Comparison of ENCODE assay signal across 9 mouse cellular contexts in the genomic region with DNA sequence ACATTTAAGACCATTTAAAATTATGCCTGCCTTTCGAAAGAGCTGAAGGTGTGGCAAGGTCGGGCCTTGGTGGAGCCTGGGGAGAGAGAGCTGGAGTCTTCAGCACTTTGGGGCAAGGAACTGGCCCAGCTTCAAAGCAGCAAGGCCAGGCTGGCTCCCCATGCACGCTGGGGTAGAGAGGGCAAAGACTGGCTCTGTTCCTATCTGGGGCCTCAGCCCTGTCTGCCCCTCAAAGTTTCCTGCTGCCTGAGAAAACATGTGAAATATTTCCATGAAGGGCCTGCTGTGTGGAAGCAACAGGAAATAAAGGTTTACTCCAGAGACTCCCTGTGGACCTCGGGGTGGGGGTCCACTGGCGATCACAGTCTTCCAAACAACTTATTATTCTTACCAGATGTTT.
DNase-seq lines count a peak whose midpoint lies in the region; ATAC-seq and TF ChIP-seq lines count a peak whose summit lies in the region.
"Had no signal": no experiment of that assay in that cellular context is flagged by ENCODE, and none has a peak within 500 bp of the region (broad histone marks: within the 10 kb centered on the region; RNA-seq: fewer than 3 reads in every experiment).

No protein-coding gene starts in this region.

- no peak for TF ChIP-seq POLR2A in limb, embryonic 14.5 days (IDR thresholded peaks at IDR 0.05; ENCODE audit: borderline replicate concordance, extremely low read depth, insufficient read depth, insufficient read length)

- H3K27ac ChIP-seq in forebrain, embryonic 15.5 days (replicated peaks) = 0 out of 2 replicates have a peak overlapping the region, but pooled peaks have one; percentile 24
- H3K27ac ChIP-seq in forebrain, embryonic 13.5 days = no peak overlapping the region
- 0 out of 2 replicates have a peak overlapping the region, but pooled peaks have one; percentile 25 for H3K27ac ChIP-seq in liver, embryonic 11.5 days (ENCODE audit: low read depth, low read length)
- peak overlapping the region; percentile 84 for H3K27ac ChIP-seq in heart, embryonic 13.5 days (replicated peaks)
- peak overlapping the region; percentile 76 for H3K27ac ChIP-seq in limb, embryonic 14.5 days (replicated peaks; ENCODE audit: low read depth, low read length)

- no peaks in the 10 kb centered on the region for H3K36me3 ChIP-seq in forebrain, embryonic 15.5 days
- H3K36me3 ChIP-seq in forebrain, embryonic 13.5 days (ENCODE audit: poor library complexity, severe bottlenecking) = no peaks in the 10 kb centered on the region
- no peaks in the 10 kb centered on the region for H3K36me3 ChIP-seq in liver, embryonic 11.5 days (ENCODE audit: control insufficient read depth, insufficient read depth, low read length)
- H3K36me3 ChIP-seq in heart, embryonic 13.5 days = no peaks in the 10 kb centered on the region; the same call in 1 of the 2 replicates
- peaks cover 3% of the 10 kb centered on the region; the same call in 1 of the 2 replicates for H3K36me3 ChIP-seq in limb, embryonic 14.5 days (ENCODE audit: control insufficient read depth, insufficient read depth, low read length)

- H3K4me1 ChIP-seq in forebrain, embryonic 15.5 days = peaks cover 22% of the 10 kb centered on the region
- peaks cover 16% of the 10 kb centered on the region for H3K4me1 ChIP-seq in forebrain, embryonic 13.5 days
- peaks cover 12% of the 10 kb centered on the region; the same call in 1 of the 2 replicates for H3K4me1 ChIP-seq in liver, embryonic 11.5 days (replicated peaks; ENCODE audit: control insufficient read depth, insufficient read depth, low read length)
- peaks cover 70% of the 10 kb centered on the region for H3K4me1 ChIP-seq in heart, embryonic 13.5 days
- peaks cover 22% of the 10 kb centered on the region for H3K4me1 ChIP-seq in limb, embryonic 14.5 days (ENCODE audit: control insufficient read depth, insufficient read depth, low read length)

- no peak overlapping the region for H3K4me3 ChIP-seq in forebrain, embryonic 15.5 days
- no peak overlapping the region for H3K4me3 ChIP-seq in forebrain, embryonic 13.5 days
- no peak overlapping the region for H3K4me3 ChIP-seq in liver, embryonic 11.5 days (ENCODE audit: low read depth, low read length)
- no peak overlapping the region for H3K4me3 ChIP-seq in heart, embryonic 13.5 days
- no peak overlapping the region for H3K4me3 ChIP-seq in limb, embryonic 14.5 days (replicated peaks; ENCODE audit: low read length)
- H3K4me3 ChIP-seq: erythroblast, embryonic 14.5 days had no signal

- no peak for DNase-seq in liver, embryonic 11.5 days (ENCODE audit: low spot score)
- DNase-seq in liver = no peak
- DNase-seq in limb, embryonic 14.5 days (ENCODE audit: low spot score) = peak; percentile 22
- DNase-seq in testis, postnatal 10 days (ENCODE audit: low spot score) = no peak
- DNase-seq in spleen, postnatal 4 days (ENCODE audit: low spot score in 2 of 2) = no peak

- H3K27me3 ChIP-seq in forebrain, embryonic 15.5 days = no peaks in the 10 kb centered on the region
- no peaks in the 10 kb centered on the region for H3K27me3 ChIP-seq in forebrain, embryonic 13.5 days
- no peaks in the 10 kb centered on the region for H3K27me3 ChIP-seq in liver, embryonic 11.5 days (replicated peaks; ENCODE audit: control insufficient read depth, insufficient read depth, low read length)
- H3K27me3 ChIP-seq in heart, embryonic 13.5 days (replicated peaks) = no peaks in the 10 kb centered on the region
- no peaks in the 10 kb centered on the region for H3K27me3 ChIP-seq in limb, embryonic 14.5 days (ENCODE audit: control insufficient read depth, insufficient read depth, low read length)

- no peak overlapping the region for H3K9ac ChIP-seq in forebrain, embryonic 15.5 days (replicated peaks)
- H3K9ac ChIP-seq in forebrain, embryonic 13.5 days = no peak overlapping the region
- no peak overlapping the region for H3K9ac ChIP-seq in liver, embryonic 11.5 days (ENCODE audit: low read depth, low read length)
- H3K9ac ChIP-seq in heart, embryonic 13.5 days = peak overlapping the region; percentile 33
- no peak overlapping the region for H3K9ac ChIP-seq in limb, embryonic 14.5 days (ENCODE audit: low read depth, low read length, severe bottlenecking)

- H3K9me3 ChIP-seq in forebrain, embryonic 15.5 days = no peaks in the 10 kb centered on the region
- no peaks in the 10 kb centered on the region for H3K9me3 ChIP-seq in forebrain, embryonic 13.5 days (replicated peaks)
- no peaks in the 10 kb centered on the region for H3K9me3 ChIP-seq in liver, embryonic 11.5 days (ENCODE audit: control insufficient read depth, low read length)
- H3K9me3 ChIP-seq in heart, embryonic 13.5 days = no peaks in the 10 kb centered on the region
- H3K9me3 ChIP-seq in limb, embryonic 14.5 days (ENCODE audit: control insufficient read depth, low read length) = no peaks in the 10 kb centered on the region

- H3K4me2 ChIP-seq in forebrain, embryonic 15.5 days (replicated peaks) = no peak overlapping the region
- H3K4me2 ChIP-seq in forebrain, embryonic 13.5 days = no peak overlapping the region
- H3K4me2 ChIP-seq in liver, embryonic 11.5 days = no peak overlapping the region
- no peak overlapping the region for H3K4me2 ChIP-seq in heart, embryonic 13.5 days
- H3K4me2 ChIP-seq in limb, embryonic 14.5 days (replicated peaks; ENCODE audit: low read depth, low read length, severe bottlenecking) = no peak overlapping the region

- ATAC-seq in forebrain, embryonic 15.5 days (replicated peaks) = no peak
- no peak for ATAC-seq in forebrain, embryonic 13.5 days
- ATAC-seq in liver, embryonic 11.5 days (replicated peaks; ENCODE audit: low FRiP score) = no peak
- no peak for ATAC-seq in heart, embryonic 13.5 days (ENCODE audit: extremely low read depth, insufficient number of reproducible peaks, low FRiP score, low TSS enrichment)
- ATAC-seq in limb, embryonic 14.5 days (ENCODE audit: low FRiP score, low read depth) = 0 out of 2 replicates have a peak, but pooled peaks have one; percentile 32

- 64% methylated on average over 5 of the region's 5 CpGs for WGBS in forebrain, embryonic 15.5 days
- WGBS in forebrain, embryonic 13.5 days = 75% methylated on average over 5 of the region's 5 CpGs
- 43% methylated on average over 5 of the region's 5 CpGs for WGBS in liver, embryonic 11.5 days
- 22% methylated on average over 5 of the region's 5 CpGs for WGBS in heart, embryonic 13.5 days
- WGBS in limb, embryonic 14.5 days = 12% methylated on average over 5 of the region's 5 CpGs
